8 mouse cellular contexts compared by ENCODE assay signal in the genomic region with DNA sequence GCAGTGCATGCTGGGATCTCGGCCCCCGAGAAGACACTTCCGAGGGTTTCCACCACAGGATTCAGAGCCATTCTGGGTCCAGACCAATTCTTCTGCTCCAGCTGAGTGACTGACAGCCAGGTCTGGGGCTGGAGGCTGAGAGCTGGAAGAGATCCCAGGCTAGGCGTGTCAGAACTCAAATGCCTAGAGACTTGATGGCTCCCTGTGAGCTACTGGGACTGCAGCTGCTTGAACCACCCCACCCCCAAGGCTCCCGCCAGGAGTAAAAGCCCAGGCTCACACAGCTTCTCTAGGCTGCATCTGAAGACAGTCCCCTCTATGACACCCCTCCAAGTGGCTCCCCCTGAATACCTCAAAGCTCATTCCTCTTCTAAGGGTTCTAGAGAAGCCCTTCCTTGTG. TPM values are rescaled to one million over a fixed set of nuclear protein-coding genes. Genes with fewer than 3 reads are reported as not detected.
DNase-seq lines count a peak whose midpoint lies in the region; ATAC-seq and TF ChIP-seq lines count a peak whose summit lies in the region.

No protein-coding gene starts in this region.

- no peak overlapping the region for H3K4me3 ChIP-seq in kidney, embryonic 15.5 days (replicated peaks)
- no peak overlapping the region for H3K4me3 ChIP-seq in lung, adult 2 months (replicated peaks; ENCODE audit: extremely low read depth, low read depth, low read length)
- H3K4me3 ChIP-seq in stomach, embryonic 16.5 days (replicated peaks; ENCODE audit: low read length) = no peak overlapping the region

- no peaks in the 10 kb centered on the region for H3K9me3 ChIP-seq in kidney, embryonic 15.5 days (replicated peaks)
- no peaks in the 10 kb centered on the region for H3K9me3 ChIP-seq in stomach, embryonic 16.5 days (replicated peaks; ENCODE audit: control insufficient read depth, low read length)

- H3K4me1 ChIP-seq in kidney, embryonic 15.5 days = peaks cover 21% of the 10 kb centered on the region
- no peaks in the 10 kb centered on the region for H3K4me1 ChIP-seq in lung, adult 2 months (ENCODE audit: control insufficient read depth, insufficient read depth, low read length)
- peaks cover 12% of the 10 kb centered on the region; the same call in 1 of the 2 replicates for H3K4me1 ChIP-seq in stomach, embryonic 16.5 days (ENCODE audit: control insufficient read depth, insufficient read depth, low read length)

- intact Hi-C loops in gastrocnemius, postnatal 36 days (cut with DNase I) = no loop called here

- no peak overlapping the region for H3K4me2 ChIP-seq in kidney, embryonic 15.5 days
- H3K4me2 ChIP-seq in stomach, embryonic 16.5 days (ENCODE audit: low read depth, low read length) = no peak overlapping the region

- 58% methylated on average over 5 of the region's 5 CpGs for WGBS in kidney, embryonic 15.5 days
- WGBS in lung, adult 2 months = 26% methylated on average over 5 of the region's 5 CpGs
- 43% methylated on average over 5 of the region's 5 CpGs for WGBS in stomach, embryonic 16.5 days

- no peak overlapping the region for H3K9ac ChIP-seq in kidney, embryonic 15.5 days
- H3K9ac ChIP-seq in stomach, embryonic 16.5 days (ENCODE audit: low read length) = no peak overlapping the region

- peak; percentile 15; the same call in 1 of the 2 replicates for ATAC-seq in cerebellum, adult (ENCODE audit: insufficient number of reproducible peaks, low FRiP score, low TSS enrichment)
- ATAC-seq in kidney, embryonic 15.5 days (replicated peaks; ENCODE audit: low FRiP score) = peak; percentile 62; the same call in 1 of the 2 replicates
- ATAC-seq in stomach, embryonic 16.5 days (ENCODE audit: insufficient read depth, low FRiP score) = peak; percentile 80
- ATAC-seq in erythroblast, adult 5-6 weeks (replicated peaks; ENCODE audit: low FRiP score, poor library complexity, severe bottlenecking) = no peak

- H3K27ac ChIP-seq in kidney, embryonic 15.5 days = no peak overlapping the region
- H3K27ac ChIP-seq in stomach, embryonic 16.5 days (ENCODE audit: low read length) = no peak overlapping the region

- no peak for DNase-seq in cerebellum, adult 11 months
- peak; percentile 92 for DNase-seq in NIH3T3 (ENCODE audit: low read depth)
- DNase-seq in gastrocnemius, postnatal 36 days = peak; percentile 64 to 78
- DNase-seq in lung, adult 2 months = peak; percentile 49

- no peak for TF ChIP-seq POLR2A in lung, adult 2 months (IDR thresholded peaks at IDR 0.05; ENCODE audit: borderline replicate concordance, extremely low read depth, low read depth, low read length)

- no peaks in the 10 kb centered on the region for H3K36me3 ChIP-seq in kidney, embryonic 15.5 days
- no peaks in the 10 kb centered on the region for H3K36me3 ChIP-seq in stomach, embryonic 16.5 days (ENCODE audit: control insufficient read depth, insufficient read depth, low read length)

- TF ChIP-seq CTCF in lung, adult 2 months (IDR thresholded peaks at IDR 0.05; ENCODE audit: insufficient read depth, low read length) = no peak

- no peaks in the 10 kb centered on the region for H3K27me3 ChIP-seq in kidney, embryonic 15.5 days
- no peaks in the 10 kb centered on the region for H3K27me3 ChIP-seq in stomach, embryonic 16.5 days (ENCODE audit: control insufficient read depth, insufficient read depth, low read length)

RNA-seq across cellular contexts. Expression of a gene that starts 42.0 kb away (rescaled TPM):
- total RNA-seq in gastrocnemius, postnatal 36 days (2021) = under 1 TPM in 1 of 2 experiments, not detected in 1; 0.05 TPM
- polyA plus RNA-seq in kidney, embryonic 15.5 days (2015; fragmentation: Nextera tagmentation; extraction: Ambion mirVana) = 0.08 and 0.10 TPM in 2 replicates
- 0.59 and 1.4 TPM in 2 replicates for polyA plus RNA-seq in lung, adult 2 months (2012; rRNA removed)
- polyA plus RNA-seq in stomach, embryonic 16.5 days (2015; fragmentation: Nextera tagmentation; extraction: Ambion mirVana) = 0.97 and 1.2 TPM in 2 replicates
- total RNA-seq in erythroblast, adult 5-6 weeks (2015; ENCODE audit: low replicate concordance) = not detected in 2 replicates
- not detected in 2 replicates for total RNA-seq in erythroblast, adult 5-6 weeks (2017; ENCODE audit: low replicate concordance)

RNA-seq across cellular contexts. Expression of a gene that starts 44.6 kb away (rescaled TPM):
- 100 to 1,000 TPM; 572 to 675 TPM for total RNA-seq in gastrocnemius, postnatal 36 days (2021)
- polyA plus RNA-seq in kidney, embryonic 15.5 days (2015; fragmentation: Nextera tagmentation; extraction: Ambion mirVana) = 1,364 and 1,510 TPM in 2 replicates
- 2,531 and 3,134 TPM in 2 replicates for polyA plus RNA-seq in lung, adult 2 months (2012; rRNA removed)
- 2,158 and 2,387 TPM in 2 replicates for polyA plus RNA-seq in stomach, embryonic 16.5 days (2015; fragmentation: Nextera tagmentation; extraction: Ambion mirVana)
- total RNA-seq in erythroblast, adult 5-6 weeks (2015; ENCODE audit: low replicate concordance) = 1.7 TPM in 2 replicates
- total RNA-seq in erythroblast, adult 5-6 weeks (2017; ENCODE audit: low replicate concordance) = 0.85 and 0.98 TPM in 2 replicates
